Mouse (Mus musculus) MEL (cell line): ENCODE measurements around the gene P4ha2. TPM values are rescaled to one million over a fixed set of nuclear protein-coding genes. Genes with fewer than 3 reads are reported as not detected.

ENCODE experiments used
- DNase-seq: peaks from one replicate; pipeline ENCODE4 v3.0.0; 2011; ENCODE audit warnings: low read depth, low spot score
- H3K27ac ChIP-seq: 2 replicates; pipeline ENCODE4 v1.5.1; 2012; ENCODE audit warnings: low read depth, mild to moderate bottlenecking, control low read depth, low read length, moderate library complexity; ENCODE audit not compliant: control insufficient read depth
- H3K27me3 ChIP-seq, 2 experiments: fragments of 150-350 bp in 1 of 2; sonication (generic) in 1 of 2; 2 replicates each; pipeline ENCODE4 v1.6.1; 2012; ENCODE audit warnings: low read length in 2 of 2, mild to moderate bottlenecking in 2 of 2, improper control_type of control experiment in 1 of 2, moderate library complexity in 1 of 2; ENCODE audit not compliant: insufficient read depth in 2 of 2, control insufficient read depth in 1 of 2
- H3K36me3 ChIP-seq, 2 experiments: 2 replicates each; pipeline ENCODE4 v1.6.1; 2012 to 2014; ENCODE audit warnings: low read length in 2 of 2, improper control_type of control experiment in 1 of 2, inconsistent platforms in 1 of 2, mild to moderate bottlenecking in 1 of 2; ENCODE audit not compliant: insufficient read depth in 2 of 2, control insufficient read depth in 1 of 2
- H3K4me1 ChIP-seq, 2 experiments: fragments of 150-350 bp in 1 of 2; sonication (generic) in 1 of 2; 2 replicates each; pipeline ENCODE4 v1.6.1; 2012; ENCODE audit warnings: low read length in 2 of 2, improper control_type of control experiment in 1 of 2, mild to moderate bottlenecking in 1 of 2; ENCODE audit not compliant: insufficient read depth in 2 of 2, control insufficient read depth in 1 of 2
- H3K4me3 ChIP-seq, 2 experiments: fragments of 150-350 bp in 1 of 2; sonication (generic) in 1 of 2; 2 replicates each; pipeline ENCODE4 v1.5.1; 2012; ENCODE audit warnings: low read depth in 2 of 2, low read length in 2 of 2, mild to moderate bottlenecking in 2 of 2, moderate library complexity in 2 of 2, control low read depth in 1 of 2, improper control_type of control experiment in 1 of 2; ENCODE audit not compliant: control insufficient read depth in 1 of 2, insufficient read depth in 1 of 2
- H3K79me2 ChIP-seq: 2 replicates; pipeline ENCODE4 v1.6.1; 2012; ENCODE audit warnings: mild to moderate bottlenecking, low read length, moderate library complexity; ENCODE audit not compliant: control insufficient read depth, poor library complexity, insufficient read depth
- H3K9ac ChIP-seq: 2 replicates; pipeline ENCODE4 v1.6.1; 2012; ENCODE audit warnings: low read depth, mild to moderate bottlenecking, control low read depth, low read length, moderate library complexity; ENCODE audit not compliant: control insufficient read depth, poor library complexity, severe bottlenecking
- H3K9me3 ChIP-seq: fragments of 150-350 bp; sonication (generic); replicated peaks from 2 replicates; pipeline ENCODE4 v1.6.1; 2012; ENCODE audit warnings: mild to moderate bottlenecking, low read length, improper control_type of control experiment, moderate library complexity; ENCODE audit not compliant: insufficient read depth
- BHLHE40 ChIP-seq: IDR thresholded peaks from 2 replicates; pipeline ENCODE4 v1.6.1; 2012; ENCODE audit warnings: low read depth, mild to moderate bottlenecking, inconsistent platforms, low read length, improper control_type of control experiment, borderline replicate concordance
- CTCF ChIP-seq, 3 experiments: IDR thresholded peaks in 2 of 3; conservative IDR thresholded peaks in 1 of 3; 2 replicates each; pipeline ENCODE4 v1.5.1; 2011 to 2012; ENCODE audit warnings: low read length in 3 of 3, low read depth in 2 of 3, mild to moderate bottlenecking in 2 of 3, improper control_type of control experiment in 1 of 3, inconsistent platforms in 1 of 3, mixed read lengths in 1 of 3, moderate library complexity in 1 of 3; ENCODE audit not compliant: control insufficient read depth in 1 of 3, insufficient read depth in 1 of 3, poor library complexity in 1 of 3, severe bottlenecking in 1 of 3
- E2F4 ChIP-seq: IDR thresholded peaks from 2 replicates; pipeline ENCODE4 v1.6.1; 2011; ENCODE audit warnings: low read depth, low read length, improper control_type of control experiment, borderline replicate concordance
- ELF1 ChIP-seq: IDR thresholded peaks from 2 replicates; pipeline ENCODE4 v1.6.1; 2014; ENCODE audit warnings: low read depth, mild to moderate bottlenecking, inconsistent platforms, low read length, improper control_type of control experiment, moderate library complexity
- EP300 ChIP-seq, 2 experiments: IDR thresholded peaks; 2 replicates each; pipeline ENCODE4 v1.6.1; 2011; ENCODE audit warnings: improper control_type of control experiment in 2 of 2, low read length in 2 of 2, low read depth in 1 of 2, mild to moderate bottlenecking in 1 of 2
- GATA1 ChIP-seq: IDR thresholded peaks from 2 replicates; pipeline ENCODE4 v1.6.1; 2011; ENCODE audit warnings: low read depth, low read length, improper control_type of control experiment
- JUND ChIP-seq: IDR thresholded peaks from 2 replicates; pipeline ENCODE4 v1.6.1; 2011; ENCODE audit warnings: low read depth, mild to moderate bottlenecking, improper control_type of control experiment, low read length
- KAT2A ChIP-seq: conservative IDR thresholded peaks from 2 replicates; pipeline ENCODE4 v1.6.1; 2012; ENCODE audit warnings: low read depth, low read length, improper control_type of control experiment, inconsistent platforms
- MAX ChIP-seq: IDR thresholded peaks from 2 replicates; pipeline ENCODE4 v1.6.1; 2011; ENCODE audit warnings: low read length, improper control_type of control experiment
- MAZ ChIP-seq: IDR thresholded peaks from 2 replicates; pipeline ENCODE4 v1.6.1; 2012; ENCODE audit warnings: low read depth, mild to moderate bottlenecking, inconsistent platforms, low read length, improper control_type of control experiment
- MEF2A ChIP-seq: IDR thresholded peaks from 2 replicates; pipeline ENCODE4 v1.6.1; 2014; ENCODE audit warnings: low read depth, mild to moderate bottlenecking, inconsistent platforms, low read length, improper control_type of control experiment; ENCODE audit not compliant: poor library complexity, insufficient replicate concordance, severe bottlenecking; ENCODE audit errors: extremely low read depth
- MXI1 ChIP-seq: IDR thresholded peaks from 2 replicates; pipeline ENCODE4 v1.6.1; 2011; ENCODE audit warnings: mild to moderate bottlenecking, low read depth, low read length, improper control_type of control experiment
- MYB ChIP-seq: IDR thresholded peaks from 2 replicates; pipeline ENCODE4 v1.6.1; 2011; ENCODE audit warnings: mild to moderate bottlenecking, low read depth, low read length, improper control_type of control experiment
- NELFE ChIP-seq: IDR thresholded peaks from 2 replicates; pipeline ENCODE4 v1.6.1; 2011; ENCODE audit warnings: low read depth, low read length, improper control_type of control experiment
- NRF1 ChIP-seq: IDR thresholded peaks from 2 replicates; pipeline ENCODE4 v1.6.1; 2014; ENCODE audit warnings: low read depth, mild to moderate bottlenecking, inconsistent platforms, low read length, improper control_type of control experiment, moderate library complexity; ENCODE audit not compliant: poor library complexity, insufficient read depth, severe bottlenecking
- POLR2AphosphoS5 ChIP-seq: IDR thresholded peaks from 2 replicates; pipeline ENCODE4 v1.6.1; 2012; ENCODE audit warnings: low read depth, borderline replicate concordance, mild to moderate bottlenecking, inconsistent platforms, low read length, moderate library complexity, mixed read lengths
- RAD21 ChIP-seq: IDR thresholded peaks from 2 replicates; pipeline ENCODE4 v1.6.1; 2011; ENCODE audit warnings: mild to moderate bottlenecking, low read depth, low read length, improper control_type of control experiment
- RCOR1 ChIP-seq: IDR thresholded peaks from 2 replicates; pipeline ENCODE4 v1.6.1; 2012; ENCODE audit warnings: low read depth, mild to moderate bottlenecking, inconsistent platforms, low read length, improper control_type of control experiment
- SIN3A ChIP-seq: IDR thresholded peaks from 2 replicates; pipeline ENCODE4 v1.6.1; 2012; ENCODE audit warnings: low read length, improper control_type of control experiment, inconsistent platforms
- SMC3 ChIP-seq: IDR thresholded peaks from 2 replicates; pipeline ENCODE4 v1.6.1; 2011; ENCODE audit warnings: low read depth, low read length, improper control_type of control experiment
- TAL1 ChIP-seq: IDR thresholded peaks from 2 replicates; pipeline ENCODE4 v1.6.1; 2012; ENCODE audit warnings: mild to moderate bottlenecking, inconsistent platforms, low read length, moderate library complexity, mixed read lengths
- TBP ChIP-seq: IDR thresholded peaks from 2 replicates; pipeline ENCODE4 v1.8.0; 2011; ENCODE audit warnings: low read depth, low read length, improper control_type of control experiment
- TCF12 ChIP-seq: IDR thresholded peaks from 2 replicates; pipeline ENCODE4 v1.6.1; 2014; ENCODE audit warnings: low read depth, mild to moderate bottlenecking, inconsistent platforms, low read length, improper control_type of control experiment, moderate library complexity
- UBTF ChIP-seq: IDR thresholded peaks from 2 replicates; pipeline ENCODE4 v1.6.1; 2012; ENCODE audit warnings: low read depth, mild to moderate bottlenecking, inconsistent platforms, low read length, improper control_type of control experiment, moderate library complexity, borderline replicate concordance; ENCODE audit not compliant: insufficient read depth
- USF2 ChIP-seq, 2 experiments: IDR thresholded peaks; 2 replicates each; pipeline ENCODE4 v1.6.1; 2011 to 2012; ENCODE audit warnings: improper control_type of control experiment in 2 of 2, low read length in 2 of 2, borderline replicate concordance in 1 of 2, inconsistent platforms in 1 of 2, low read depth in 1 of 2, mild to moderate bottlenecking in 1 of 2; ENCODE audit not compliant: insufficient read depth in 1 of 2
- ZC3H11A ChIP-seq: IDR thresholded peaks from 2 replicates; pipeline ENCODE4 v1.6.1; 2012; ENCODE audit warnings: low read depth, mild to moderate bottlenecking, inconsistent platforms, low read length, improper control_type of control experiment
- ZKSCAN1 ChIP-seq: IDR thresholded peaks from 2 replicates; pipeline ENCODE4 v1.6.1; 2012; ENCODE audit warnings: low read depth, mild to moderate bottlenecking, inconsistent platforms, low read length, improper control_type of control experiment, moderate library complexity
- ZMIZ1 ChIP-seq: IDR thresholded peaks from 2 replicates; pipeline ENCODE4 v1.6.1; 2012; ENCODE audit warnings: low read depth, mild to moderate bottlenecking, inconsistent platforms, low read length, improper control_type of control experiment, moderate library complexity
- polyA plus RNA-seq, 2 experiments: library from polyadenylated mRNA; stranded (reverse) in 1 of 2; unstranded in 1 of 2; fragments of >175 nt in 1 of 2; fragments of >200 nt in 1 of 2; gene quantifications; 2 replicates each; pipeline versions ENCODE4 v1.2.1 to v1.2.4; 2012; ENCODE audit warnings: low replicate concordance in 2 of 2, low read depth in 1 of 2; ENCODE audit not compliant: insufficient read length in 2 of 2, insufficient read depth in 1 of 2, missing spikeins in 1 of 2
- total RNA-seq: library from RNA; depleted of rRNA; stranded (reverse); fragments of 300-350 nt; gene quantifications from 2 replicates; pipeline ENCODE4 v1.2.3, GENCODE M21; 2012

Gene P4ha2
- total and polyA plus RNA-seq, 3 experiments, result 18.6 to 57.8 TPM; not detected in 1

DNA sequence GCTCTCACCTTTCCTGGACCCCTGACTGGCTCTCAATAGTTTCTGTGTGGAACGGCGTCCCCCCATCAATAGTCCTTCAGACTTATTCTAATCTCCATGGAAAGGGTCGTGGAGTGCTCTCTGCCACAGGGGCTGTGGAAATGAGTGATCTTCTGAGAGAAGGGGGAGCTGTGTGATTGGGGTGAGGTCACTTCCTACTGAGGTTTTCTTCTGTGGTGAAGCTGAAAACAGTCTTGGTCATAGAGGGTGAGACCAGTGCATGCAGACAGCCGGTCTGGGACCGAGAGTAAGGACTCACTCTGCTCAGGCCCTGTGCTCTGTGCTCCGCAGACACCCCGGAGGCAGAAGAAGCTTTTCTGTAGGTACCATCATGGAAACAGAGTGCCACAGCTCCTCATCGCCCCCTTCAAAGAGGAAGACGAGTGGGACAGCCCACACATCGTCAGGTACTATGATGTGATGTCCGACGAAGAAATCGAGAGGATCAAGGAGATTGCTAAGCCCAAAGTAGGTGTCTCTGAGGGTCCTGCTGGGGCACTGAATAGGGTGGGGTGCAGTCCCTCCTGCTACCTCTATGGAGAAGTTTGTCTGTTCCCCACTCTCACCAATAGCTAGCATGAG is 20.0 kb downstream of the P4ha2 start:
- DNase-seq, result no peak
- TF ChIP-seq BHLHE40, result no peak
- Histone ChIP-seq H3K9me3 (no peaks in the 10 kb centered on the region), H3K4me3 (no peak overlapping the region), H3K27ac (no peak overlapping the region), H3K36me3 (no peaks in the 10 kb centered on the region; a peak in 1 of 4 replicates), H3K27me3 (no peaks in the 10 kb centered on the region), H3K79me2 (no peaks in the 10 kb centered on the region; the same call in 1 of the 2 replicates), H3K4me1 (no peaks in the 10 kb centered on the region), H3K9ac (no peak overlapping the region)

DNA sequence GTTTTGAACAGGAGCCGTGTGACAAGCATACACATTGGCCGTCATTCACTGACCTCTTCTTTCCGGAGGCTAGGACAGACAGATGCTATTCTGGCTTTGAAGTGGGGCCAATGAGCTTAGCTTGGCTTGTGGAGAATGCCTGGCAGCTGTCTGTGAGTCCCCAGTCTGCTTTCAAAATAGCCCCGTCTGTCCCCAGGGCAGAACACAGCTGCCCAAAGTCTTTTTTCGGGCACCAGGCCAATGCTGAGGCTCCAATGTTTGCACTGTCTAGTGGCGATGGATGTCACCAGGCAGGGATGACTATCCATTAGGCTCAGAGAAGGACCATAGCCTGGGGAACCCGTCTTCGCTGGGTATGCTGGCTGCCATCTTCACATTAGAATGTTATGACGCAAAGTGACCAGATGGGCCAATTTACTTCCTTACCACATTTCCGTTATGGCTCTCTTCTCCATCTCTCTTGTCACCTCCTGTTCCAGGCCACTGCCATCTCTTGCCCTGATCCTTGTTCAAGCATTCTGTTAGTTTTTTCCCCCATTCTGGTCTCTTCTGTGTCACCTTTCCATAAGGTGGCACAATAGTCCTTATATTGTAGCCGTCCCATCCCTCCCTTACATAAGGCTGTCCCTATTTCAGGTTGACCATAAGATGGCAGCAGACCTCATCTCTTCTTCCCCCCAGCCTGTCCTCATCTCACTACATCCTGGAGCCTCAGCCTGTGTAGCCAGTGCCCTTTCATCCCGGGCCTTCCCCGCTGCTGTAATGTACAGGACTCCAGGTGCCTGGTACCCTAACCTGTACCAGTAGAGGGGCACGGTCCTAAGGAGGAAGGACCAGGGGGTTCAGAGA is 22.7 kb downstream of the P4ha2 start:
- no peaks in the 10 kb centered on the region for H3K27me3 ChIP-seq
- peaks cover 6 to 15% of the 10 kb centered on the region in 2 experiments for H3K4me1 ChIP-seq
- H3K27ac ChIP-seq, result no peak overlapping the region
- H3K9me3 ChIP-seq, result no peaks in the 10 kb centered on the region
- DNase-seq, result peak; percentile 38
- no peak overlapping the region for H3K4me3 ChIP-seq
- peaks cover 0 to 6% of the 10 kb centered on the region in 2 experiments; a peak in 3 of 4 replicates for H3K36me3 ChIP-seq
- H3K79me2 ChIP-seq, result no peaks in the 10 kb centered on the region; the same call in 1 of the 2 replicates
- H3K9ac ChIP-seq, result no peak overlapping the region
- TF ChIP-seq UBTF (no peak), MYB (no peak), EP300 (IDR thresholded peaks at IDR 0.05; ENCODE audit: low read depth in 1 of 2, low read length in 2 of 2) (no peak), RCOR1 (no peak), RAD21 (peak; percentile 68), JUND (no peak), MAZ (no peak), ZC3H11A (peak; percentile 34; the same call in 1 of the 2 replicates), NELFE (no peak), TBP (no peak), CTCF (IDR thresholded peaks at IDR 0.05 in 2 of 3, conservative IDR thresholded peaks at IDR 0.05 in 1 of 3; ENCODE audit: control insufficient read depth in 1 of 3, insufficient read depth in 1 of 3, low read depth in 2 of 3, low read length in 3 of 3, poor library complexity in 1 of 3, severe bottlenecking in 1 of 3) (peak in 2 of 3 experiments; percentile 46 to 74; a peak in 4 of 6 replicates), GATA1 (no peak), SMC3 (peak; percentile 84), ZKSCAN1 (no peak), NRF1 (no peak), TAL1 (no peak), MAX (no peak), MXI1 (no peak), SIN3A (no peak), ELF1 (no peak), TCF12 (no peak), KAT2A (no peak), POLR2AphosphoS5 (no peak), MEF2A (no peak), E2F4 (no peak), BHLHE40 (no peak), USF2 (IDR thresholded peaks at IDR 0.05; ENCODE audit: borderline replicate concordance in 1 of 2, insufficient read depth in 1 of 2, low read depth in 1 of 2, low read length in 2 of 2) (no peak), ZMIZ1 (no peak)
